Mouse (Mus musculus) CD4-positive, CD25-positive, alpha-beta regulatory T cell, adult 4 months (primary cell): ENCODE measurements around the gene Slc50a1. TPM values are rescaled to one million over a fixed set of nuclear protein-coding genes. Genes with fewer than 3 reads are reported as not detected.
A peak's percentile ranks its signal among the peaks of the same experiment; 100 is the strongest.

Source experiments
- ATAC-seq: one replicate; pipeline ENCODE4 v1.8.0; 2017
- polyA plus RNA-seq, 2 experiments: library from polyadenylated mRNA; unstranded; fragments of 100-300 nt; shearing (Covaris generic); gene quantifications; one replicate each; pipeline ENCODE4 v1.2.1; 2017

Gene Slc50a1
- polyA plus RNA-seq, 2 experiments from 2014 or later = 248 to 324 TPM

GRCm38 (mm10) chr3:89262417-89262816 lies 8.0 kb downstream of the Slc50a1 start:
- ATAC-seq = no peak

- ATAC-seq = no peak
Observed at GRCm38 (mm10) chr3:89260211-89260610, 10.2 kb downstream of the Slc50a1 start.

GRCm38 (mm10) chr3:89259076-89259475 lies 11.3 kb downstream of the Slc50a1 start, which contains the start of gene Dpm3:
Dpm3 (plus strand) TSS chr3:89259358.
- no peak for ATAC-seq

GRCm38 (mm10) chr3:89256177-89256576 lies 14.2 kb downstream of the Slc50a1 start:
- ATAC-seq = no peak

GRCm38 (mm10) chr3:89254994-89255393 lies 15.4 kb downstream of the Slc50a1 start:
- no peak for ATAC-seq

GRCm38 (mm10) chr3:89251365-89251895 lies 18.9 kb downstream of the Slc50a1 start:
- ATAC-seq = peak; percentile 48

GRCm38 (mm10) chr3:89250435-89251040 lies 19.8 kb downstream of the Slc50a1 start:
- ATAC-seq = peak; percentile 28

- ATAC-seq = no peak
Observed at GRCm38 (mm10) chr3:89247466-89247865, 22.9 kb downstream of the Slc50a1 start.

GRCm38 (mm10) chr3:89246261-89247100 lies 23.9 kb downstream of the Slc50a1 start, which contains the start of gene Trim46:
Trim46 (minus strand) TSS chr3:89246309.
- ATAC-seq = peak; percentile 82

- ATAC-seq = peak; percentile 3
Observed at GRCm38 (mm10) chr3:89245688-89246171, 24.6 kb downstream of the Slc50a1 start, which contains the start of gene Krtcap2. Krtcap2 (plus strand) TSS chr3:89245966.

GRCm38 (mm10) chr3:89244982-89245687 lies 25.2 kb downstream of the Slc50a1 start:
- ATAC-seq = peak; percentile 1

- ATAC-seq = peak; percentile 25
Observed at GRCm38 (mm10) chr3:89244158-89244981, 26.0 kb downstream of the Slc50a1 start.

GRCm38 (mm10) chr3:89243609-89244008 lies 26.8 kb downstream of the Slc50a1 start:
- peak; percentile 66 for ATAC-seq

GRCm38 (mm10) chr3:89242331-89242895 lies 28.0 kb downstream of the Slc50a1 start:
- no peak for ATAC-seq

- no peak for ATAC-seq
Observed at GRCm38 (mm10) chr3:89238494-89238893, 31.9 kb downstream of the Slc50a1 start.

GRCm38 (mm10) chr3:89237682-89238081 lies 32.7 kb downstream of the Slc50a1 start:
- ATAC-seq = no peak

- no peak for ATAC-seq
Observed at GRCm38 (mm10) chr3:89236516-89236915, 33.9 kb downstream of the Slc50a1 start.

- ATAC-seq = no peak
Observed at GRCm38 (mm10) chr3:89233562-89234110, 36.7 kb downstream of the Slc50a1 start.

- no peak for ATAC-seq
Observed at GRCm38 (mm10) chr3:89232614-89233013, 37.8 kb downstream of the Slc50a1 start.

- no peak for ATAC-seq
Observed at GRCm38 (mm10) chr3:89231772-89232275, 38.5 kb downstream of the Slc50a1 start.

GRCm38 (mm10) chr3:89231345-89231744 lies 39.0 kb downstream of the Slc50a1 start:
- ATAC-seq = peak; percentile 70
